Mouse (Mus musculus): ENCODE results near the gene C530008M17Rik. TPM values are rescaled to one million over a fixed set of nuclear protein-coding genes. Genes with fewer than 3 reads are reported as not detected.

The C530008M17Rik gene
- total and polyA plus RNA-seq, 2 experiments from 2014 or later, result 59.3 to 68.7 TPM

- TF ChIP-seq CTCF (IDR thresholded peaks at IDR 0.05), result no peak
- no peak for ATAC-seq (ENCODE audit: low FRiP score)
- H3K9ac ChIP-seq (replicated peaks; ENCODE audit: low read length, poor library complexity, severe bottlenecking), result no peak overlapping the region
- WGBS, result 92% methylated on average over 2 of the region's 2 CpGs
- no peak overlapping the region for H3K27ac ChIP-seq (ENCODE audit: low read depth, low read length)
- peaks cover 39% of the 10 kb centered on the region for H3K36me3 ChIP-seq (ENCODE audit: insufficient read depth, low read length)
- no peaks in the 10 kb centered on the region for H3K9me3 ChIP-seq (ENCODE audit: low read length)
- no peaks in the 10 kb centered on the region for H3K27me3 ChIP-seq (ENCODE audit: insufficient read depth, low read length)
- no peak for DNase-seq (ENCODE audit: low spot score)
- no peak overlapping the region for H3K4me2 ChIP-seq (ENCODE audit: low read depth, low read length, poor library complexity, severe bottlenecking)
- no peaks in the 10 kb centered on the region for H3K4me1 ChIP-seq (ENCODE audit: insufficient read depth, low read length)
- no peak overlapping the region for H3K4me3 ChIP-seq (ENCODE audit: low read depth, low read length)
Observed at GRCm38 (mm10) chr5:76887011-76887410, 230.7 kb downstream of the C530008M17Rik start.

DNA sequence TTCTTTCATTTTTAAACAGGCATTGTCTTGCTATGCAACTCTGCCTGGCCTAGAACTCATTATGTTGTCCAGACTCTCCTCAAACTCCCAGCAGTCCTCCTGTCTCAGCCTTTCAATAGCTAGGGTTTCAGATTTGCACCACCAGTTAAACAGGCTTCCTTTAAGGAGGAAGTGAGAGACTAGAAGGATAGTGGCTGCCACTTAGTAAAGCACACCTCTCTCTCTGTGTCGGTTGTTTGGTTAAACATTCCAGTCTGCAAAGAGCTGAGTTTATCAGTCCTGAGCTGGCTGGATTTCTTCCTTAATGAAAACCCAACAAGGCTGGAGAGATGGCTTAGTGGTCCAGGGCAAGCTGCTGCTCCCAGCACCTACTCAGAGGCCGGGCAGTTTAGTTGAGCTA, 236.3 kb downstream of the C530008M17Rik start:
- no peak for TF ChIP-seq CTCF (IDR thresholded peaks at IDR 0.05)
- 72% methylated on average over 2 of the region's 2 CpGs for WGBS

DNA sequence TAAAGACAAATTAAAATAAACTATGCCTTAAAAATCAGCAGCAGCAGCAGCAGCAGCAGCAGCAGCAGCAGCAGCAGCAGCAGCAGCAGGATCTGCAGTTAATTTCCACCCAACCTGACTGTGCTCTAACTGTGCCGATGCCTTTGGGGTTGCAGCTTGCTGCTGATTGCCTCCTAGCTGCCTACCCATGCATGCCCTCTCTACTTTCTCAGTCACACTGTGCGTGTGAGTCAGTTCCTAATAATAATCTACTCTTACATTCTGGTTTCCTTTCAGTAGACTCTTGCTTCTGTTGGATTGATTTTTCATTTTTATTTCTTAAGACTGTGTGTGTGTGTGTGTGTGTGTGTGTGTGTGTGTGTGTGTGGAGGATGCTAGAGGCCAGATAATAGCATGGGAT, 236.8 kb downstream of the C530008M17Rik start:
- H3K9ac ChIP-seq (replicated peaks; ENCODE audit: low read length, poor library complexity, severe bottlenecking), result no peak overlapping the region
- peaks cover 18% of the 10 kb centered on the region; the same call in 1 of the 2 replicates for H3K36me3 ChIP-seq (ENCODE audit: insufficient read depth, low read length)
- DNase-seq (ENCODE audit: low spot score), result no peak
- H3K4me1 ChIP-seq (ENCODE audit: insufficient read depth, low read length), result no peaks in the 10 kb centered on the region
- no peaks in the 10 kb centered on the region for H3K9me3 ChIP-seq (ENCODE audit: low read length)
- no peaks in the 10 kb centered on the region for H3K27me3 ChIP-seq (ENCODE audit: insufficient read depth, low read length)
- no peak overlapping the region for H3K27ac ChIP-seq (ENCODE audit: low read depth, low read length)
- H3K4me3 ChIP-seq (ENCODE audit: low read depth, low read length), result no peak overlapping the region
- WGBS, result 92% methylated on average over 2 of the region's 2 CpGs
- H3K4me2 ChIP-seq (ENCODE audit: low read depth, low read length, poor library complexity, severe bottlenecking), result no peak overlapping the region
- TF ChIP-seq CTCF (IDR thresholded peaks at IDR 0.05), result no peak
- no peak for ATAC-seq (ENCODE audit: low FRiP score)

More for the DNA sequence above, 236.3 kb downstream of the C530008M17Rik start:
- no peak overlapping the region for H3K27ac ChIP-seq (ENCODE audit: low read depth, low read length)
- H3K4me3 ChIP-seq (ENCODE audit: low read depth, low read length), result no peak overlapping the region
- H3K9me3 ChIP-seq (ENCODE audit: low read length), result no peaks in the 10 kb centered on the region
- no peaks in the 10 kb centered on the region for H3K4me1 ChIP-seq (ENCODE audit: insufficient read depth, low read length)
- peaks cover 16% of the 10 kb centered on the region; the same call in 1 of the 2 replicates for H3K36me3 ChIP-seq (ENCODE audit: insufficient read depth, low read length)
- H3K27me3 ChIP-seq (ENCODE audit: insufficient read depth, low read length), result no peaks in the 10 kb centered on the region
- no peak overlapping the region for H3K4me2 ChIP-seq (ENCODE audit: low read depth, low read length, poor library complexity, severe bottlenecking)
- DNase-seq (ENCODE audit: low spot score) (no peak), ATAC-seq (ENCODE audit: low FRiP score) (no peak)
- H3K9ac ChIP-seq (replicated peaks; ENCODE audit: low read length, poor library complexity, severe bottlenecking), result no peak overlapping the region

GRCm38 (mm10) chr5:76902131-76902530, 245.8 kb downstream of the C530008M17Rik start:
- peaks cover 5% of the 10 kb centered on the region; the same call in 1 of the 2 replicates for H3K36me3 ChIP-seq (ENCODE audit: insufficient read depth, low read length)
- DNase-seq (ENCODE audit: low spot score) (no peak), ATAC-seq (ENCODE audit: low FRiP score) (no peak)
- no peaks in the 10 kb centered on the region for H3K9me3 ChIP-seq (ENCODE audit: low read length)
- no peak for TF ChIP-seq CTCF (IDR thresholded peaks at IDR 0.05)
- H3K9ac ChIP-seq (replicated peaks; ENCODE audit: low read length, poor library complexity, severe bottlenecking), result no peak overlapping the region
- no peak overlapping the region for H3K27ac ChIP-seq (ENCODE audit: low read depth, low read length)
- no peaks in the 10 kb centered on the region for H3K27me3 ChIP-seq (ENCODE audit: insufficient read depth, low read length)
- no peak overlapping the region for H3K4me3 ChIP-seq (ENCODE audit: low read depth, low read length)
- no peaks in the 10 kb centered on the region for H3K4me1 ChIP-seq (ENCODE audit: insufficient read depth, low read length)
- H3K4me2 ChIP-seq (ENCODE audit: low read depth, low read length, poor library complexity, severe bottlenecking), result no peak overlapping the region
- 87% methylated on average over 4 of the region's 4 CpGs for WGBS

GRCm38 (mm10) chr5:76904713-76905404, 248.5 kb downstream of the C530008M17Rik start:
- Histone ChIP-seq H3K27me3 (ENCODE audit: insufficient read depth, low read length) (no peaks in the 10 kb centered on the region), H3K9me3 (ENCODE audit: low read length) (no peaks in the 10 kb centered on the region), H3K27ac (ENCODE audit: low read depth, low read length) (peak overlapping the region; percentile 92), H3K36me3 (ENCODE audit: insufficient read depth, low read length) (no peaks in the 10 kb centered on the region), H3K4me1 (ENCODE audit: insufficient read depth, low read length) (no peaks in the 10 kb centered on the region), H3K4me2 (ENCODE audit: low read depth, low read length, poor library complexity, severe bottlenecking) (peak overlapping the region; percentile 76), H3K4me3 (ENCODE audit: low read depth, low read length) (peak overlapping the region; percentile 69), H3K9ac (replicated peaks; ENCODE audit: low read length, poor library complexity, severe bottlenecking) (peak overlapping the region; percentile 90)
- ATAC-seq (ENCODE audit: low FRiP score) (no peak), DNase-seq (ENCODE audit: low spot score) (peak; percentile 4)
- 1% methylated on average over 19 of the region's 19 CpGs for WGBS
- no peak for TF ChIP-seq CTCF (IDR thresholded peaks at IDR 0.05)

DNA sequence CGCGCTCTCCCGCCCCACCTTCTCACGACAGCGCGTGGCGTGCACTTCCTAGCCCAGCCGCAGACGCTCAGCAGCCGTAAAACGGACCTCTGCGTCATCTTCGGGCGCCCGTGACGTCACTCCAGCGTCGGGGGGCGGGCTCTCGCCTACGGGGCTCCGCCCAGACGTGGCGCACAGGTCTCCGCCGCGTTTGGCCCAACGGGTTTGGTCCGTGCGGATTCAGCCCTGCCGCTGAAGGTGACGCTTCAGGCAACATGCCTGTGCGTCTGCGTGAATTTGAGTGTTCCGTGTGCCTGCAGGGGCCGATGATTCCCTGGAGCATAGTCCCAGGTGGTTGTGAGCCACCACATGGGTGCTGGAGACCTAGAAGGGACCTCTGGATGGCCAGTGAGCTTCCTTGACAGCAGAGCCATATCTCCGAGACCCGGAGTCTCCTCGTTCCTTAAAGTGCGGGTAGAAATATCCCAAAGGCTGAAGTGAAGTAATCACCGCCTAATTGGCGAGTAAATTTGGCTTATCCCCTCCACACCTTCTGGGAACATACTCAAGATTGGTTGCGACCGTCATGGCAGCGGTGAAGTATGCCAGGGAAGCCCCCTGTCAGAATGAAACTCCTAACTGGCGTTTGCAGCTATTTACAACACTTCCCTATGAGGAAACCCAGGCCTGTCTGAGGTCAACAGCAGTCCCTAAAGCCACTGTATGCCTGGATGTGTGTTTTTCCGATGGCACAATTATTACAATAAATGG, 249.3 kb downstream of the C530008M17Rik start, which contains the start of gene Aasdh:
Gene Aasdh, minus strand, starts transcription at position 110 of the 750 bp plus-strand sequence.
- DNase-seq (ENCODE audit: low spot score) (peak; percentile 97), ATAC-seq (ENCODE audit: low FRiP score) (peak; percentile 98)
- H3K27me3 ChIP-seq (ENCODE audit: insufficient read depth, low read length), result no peaks in the 10 kb centered on the region
- H3K9ac ChIP-seq (replicated peaks; ENCODE audit: low read length, poor library complexity, severe bottlenecking), result peak within 1 kb of the TSS; percentile 90
- WGBS, result under 1% methylated on average over 46 of the region's 47 CpGs
- H3K27ac ChIP-seq (ENCODE audit: low read depth, low read length), result peak within 1 kb of the TSS; percentile 92
- TF ChIP-seq CTCF (IDR thresholded peaks at IDR 0.05), result peak; percentile 37
- H3K36me3 ChIP-seq (ENCODE audit: insufficient read depth, low read length), result no peaks in the 10 kb centered on the region
- no peaks in the 10 kb centered on the region for H3K4me1 ChIP-seq (ENCODE audit: insufficient read depth, low read length)
- H3K9me3 ChIP-seq (ENCODE audit: low read length), result no peaks in the 10 kb centered on the region
- peak within 1 kb of the TSS; percentile 76 for H3K4me2 ChIP-seq (ENCODE audit: low read depth, low read length, poor library complexity, severe bottlenecking)
- peak within 1 kb of the TSS; percentile 69 for H3K4me3 ChIP-seq (ENCODE audit: low read depth, low read length)
